Mouse (Mus musculus): ENCODE results near the gene Hmga1. TPM values are rescaled to one million over a fixed set of nuclear protein-coding genes. Genes with fewer than 3 reads are reported as not detected.
A peak's percentile ranks its signal among the peaks of the same experiment; 100 is the strongest.

Hmga1 gene
- 17.4 and 27.0 TPM in 2 replicates for total RNA-seq (2021)
- long read RNA-seq, experiment 1, transcript Hmga1-216 (5 exons, 1,681 nt), result major isoform, 6 of 25 reads
- long read RNA-seq, experiment 1, partial matches to known transcripts, result 0 of 25 reads
- long read RNA-seq, experiment 1, other reads (novel, unspliced or antisense), result 5 of 25 reads
- long read RNA-seq, experiment 2, partial matches to known transcripts, result 0 of 19 reads
- long read RNA-seq, experiment 2, other reads (novel, unspliced or antisense), result 8 of 19 reads

- DNase-seq, result peak; percentile 94
These were observed at the start of gene Hmga1 for GRCm38 (mm10) chr17:27556315-27557011. TSS of gene Hmga1 (plus strand) at chr17:27556497.

GRCm38 (mm10) chr17:27506871-27507590, 49.3 kb upstream of the Hmga1 start:
- no peak for DNase-seq

DNA sequence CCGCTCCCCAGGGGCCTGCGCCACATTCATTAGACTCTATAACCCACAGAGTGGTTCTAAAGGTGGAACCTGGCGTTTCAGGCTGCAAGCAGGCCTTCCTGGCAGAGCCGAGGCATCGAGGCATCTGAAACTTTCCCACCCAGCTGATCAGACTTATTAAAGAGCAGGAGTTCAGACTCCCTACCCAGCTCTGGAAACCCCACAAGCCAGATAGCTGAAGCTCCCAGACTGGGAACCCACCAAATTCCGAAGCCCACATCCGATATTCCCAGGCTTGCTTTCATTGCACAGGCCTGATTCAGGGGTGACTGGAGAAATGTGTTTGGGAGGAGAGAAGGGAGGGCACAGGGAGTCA, 48.7 kb upstream of the Hmga1 start:
- no peak for DNase-seq

DNA sequence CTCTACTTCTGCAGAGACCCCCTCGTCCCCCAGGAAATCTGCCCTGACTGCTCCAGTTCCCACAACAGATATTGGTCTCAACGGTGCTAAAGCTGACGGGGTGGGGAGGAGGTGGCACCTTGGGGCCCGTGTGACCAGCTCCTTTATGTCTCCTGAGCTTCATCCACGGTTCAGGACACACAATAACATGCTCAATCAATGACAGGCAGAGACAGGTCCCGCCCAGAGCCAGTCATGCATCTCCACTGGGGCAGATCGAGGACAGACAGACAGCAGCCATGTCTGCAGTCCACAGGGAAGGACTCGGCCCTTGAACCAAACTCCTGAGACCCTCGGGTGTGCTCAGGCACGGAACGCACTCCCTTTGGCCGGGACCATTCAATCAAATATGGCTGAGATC, 48.3 kb upstream of the Hmga1 start:
- DNase-seq, result no peak

- DNase-seq, result no peak
These were observed 47.8 kb upstream of the Hmga1 start for GRCm38 (mm10) chr17:27508513-27508912.

- no peak for DNase-seq
These were observed 47.2 kb upstream of the Hmga1 start for GRCm38 (mm10) chr17:27509056-27509455.

DNA sequence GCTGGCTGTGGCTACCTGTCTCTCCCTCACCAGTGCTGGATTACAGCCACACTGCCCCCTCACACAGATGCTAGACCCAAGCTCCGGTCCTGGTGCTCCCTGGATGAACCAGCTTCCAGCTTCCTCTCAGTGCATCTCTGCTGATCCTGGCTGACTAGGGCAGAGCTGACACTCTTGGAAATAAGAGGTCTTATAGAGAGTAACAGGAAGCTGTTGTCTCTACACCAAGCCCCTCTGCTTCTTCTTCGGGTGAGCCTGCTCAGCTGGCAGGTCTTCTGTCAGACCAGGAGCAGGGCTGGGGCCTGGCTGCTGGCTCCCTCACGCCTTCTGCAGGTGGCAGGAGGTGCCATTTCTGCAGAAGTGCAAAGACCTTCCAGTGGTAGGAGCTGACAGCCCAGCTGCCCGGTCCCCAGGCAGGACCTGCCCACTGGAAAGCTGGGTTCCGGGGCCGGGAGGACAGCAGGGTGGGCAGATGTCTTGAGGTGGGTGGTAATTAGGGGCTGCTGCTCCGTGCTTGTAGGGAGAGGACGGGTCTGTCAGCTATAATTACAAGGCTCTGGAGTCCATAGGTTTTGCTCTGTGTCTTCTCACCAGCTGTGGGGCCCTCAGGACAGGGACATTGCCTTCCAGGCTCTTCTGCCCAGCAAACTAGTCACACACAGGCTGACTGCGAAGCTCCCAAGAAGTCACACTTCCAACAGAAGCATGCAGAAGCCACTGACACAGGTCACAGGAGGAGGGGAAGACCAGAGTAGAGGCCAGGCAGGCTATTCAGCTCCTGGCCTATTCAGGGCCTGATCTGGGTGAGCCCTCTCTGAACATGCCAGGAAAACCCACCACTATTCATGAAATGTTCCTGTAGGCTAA, 45.8 kb upstream of the Hmga1 start:
- no peak for DNase-seq

- DNase-seq, result no peak
These were observed 45.1 kb upstream of the Hmga1 start for GRCm38 (mm10) chr17:27511125-27511735.

GRCm38 (mm10) chr17:27511865-27512618, 44.3 kb upstream of the Hmga1 start:
- DNase-seq, result no peak

GRCm38 (mm10) chr17:27512619-27513161, 43.6 kb upstream of the Hmga1 start:
- DNase-seq, result peak; percentile 47

- DNase-seq, result no peak
These were observed 42.9 kb upstream of the Hmga1 start for GRCm38 (mm10) chr17:27513279-27513915.

- no peak for DNase-seq
These were observed 42.2 kb upstream of the Hmga1 start for GRCm38 (mm10) chr17:27513916-27514762.

- no peak for DNase-seq
These were observed 38.0 kb upstream of the Hmga1 start for GRCm38 (mm10) chr17:27518296-27518695.

- no peak for DNase-seq
These were observed 37.3 kb upstream of the Hmga1 start for GRCm38 (mm10) chr17:27518700-27519595.

GRCm38 (mm10) chr17:27520557-27520956, 35.7 kb upstream of the Hmga1 start:
- DNase-seq, result peak; percentile 75

- no peak for DNase-seq
These were observed 35.0 kb upstream of the Hmga1 start, which contains the start of gene Grm4 for GRCm38 (mm10) chr17:27521303-27521702. TSS of gene Grm4 (minus strand) at chr17:27521403.

DNA sequence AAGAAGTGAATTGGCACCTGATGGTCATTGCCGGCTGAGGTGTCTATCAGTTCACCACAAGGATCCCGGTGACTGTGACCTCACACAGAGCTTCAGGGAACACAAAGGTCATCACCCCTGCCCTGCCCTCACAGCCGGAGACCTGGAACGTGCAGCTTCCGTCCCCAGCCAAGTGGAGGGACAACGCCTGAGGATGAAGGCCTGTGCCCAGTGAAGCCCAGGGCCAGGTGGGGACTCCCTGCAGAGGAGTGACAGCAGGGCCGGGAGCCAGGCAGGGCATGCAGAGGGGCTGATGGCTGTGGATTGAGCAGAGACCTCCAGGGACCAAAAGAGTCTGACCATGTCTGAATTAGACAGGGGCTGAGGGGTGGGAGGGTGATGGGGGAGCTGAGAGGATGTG, 33.2 kb upstream of the Hmga1 start:
- no peak for DNase-seq

DNA sequence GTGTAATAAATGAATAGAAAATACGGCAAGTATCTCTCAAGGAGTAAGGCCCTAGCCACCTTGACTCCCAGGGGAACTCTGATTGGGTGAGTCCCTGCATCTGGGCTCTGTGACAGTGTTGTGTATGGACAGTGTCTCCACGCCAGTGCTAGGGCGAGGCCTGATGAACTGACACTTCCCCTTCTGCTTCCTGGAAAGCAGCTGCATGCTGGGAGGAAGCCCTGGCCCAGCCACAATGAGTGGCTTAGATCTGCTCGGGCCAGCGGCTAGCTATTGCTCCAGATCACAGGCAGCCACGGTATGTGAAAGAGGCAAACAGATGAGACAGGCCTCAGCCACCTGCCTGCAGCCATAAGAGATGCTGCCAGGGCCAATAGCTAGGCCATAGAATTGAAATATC, 29.1 kb upstream of the Hmga1 start:
- DNase-seq, result no peak
